Mouse (Mus musculus) midbrain, embryonic 10.5 days (tissue): ENCODE measurements around the gene Fntb. TPM values are rescaled to one million over a fixed set of nuclear protein-coding genes. Genes with fewer than 3 reads are reported as not detected.
A peak's percentile ranks its signal among the peaks of the same experiment; 100 is the strongest.
"Not testable (repeated sequence)": the region's sequence is repeated elsewhere in the genome, so short reads cannot be mapped to it uniquely, and the experiment has no call there.

Experiments
- DNase-seq: peaks from one replicate; pipeline ENCODE4 v3.0.0-alpha.2; 2017; ENCODE audit warnings: low spot score
- H3K27ac ChIP-seq: fragments of 300-500 bp; sonication (generic); replicated peaks from 2 replicates; pipeline ENCODE4 v1.5.1; 2016; ENCODE audit warnings: mild to moderate bottlenecking
- H3K27me3 ChIP-seq: fragments of 300-500 bp; sonication (generic); 2 replicates; pipeline ENCODE4 v1.6.1; 2016; ENCODE audit warnings: low read depth, mild to moderate bottlenecking; ENCODE audit not compliant: poor library complexity, severe bottlenecking
- H3K36me3 ChIP-seq: fragments of 300-500 bp; sonication (generic); 2 replicates; pipeline ENCODE4 v1.6.1; 2016; ENCODE audit warnings: mild to moderate bottlenecking, moderate library complexity
- H3K4me1 ChIP-seq: fragments of 300-500 bp; sonication (generic); 2 replicates; pipeline ENCODE4 v1.6.1; 2016
- H3K4me3 ChIP-seq: fragments of 300-500 bp; sonication (generic); 2 replicates; pipeline ENCODE4 v1.5.1; 2016; ENCODE audit warnings: mild to moderate bottlenecking, moderate library complexity
- H3K9me3 ChIP-seq: fragments of 300-500 bp; sonication (generic); replicated peaks from 2 replicates; pipeline ENCODE4 v1.6.1; 2016; ENCODE audit warnings: mild to moderate bottlenecking
- WGBS: fragments of 180-500 bp; shearing (Covaris S2); methylation state at CpG from one replicate; pipeline ENCODE4 v1.1.7; 2016; 5-methylcytosine and 5-hydroxymethylcytosine counted together
- polyA plus RNA-seq: library from polyadenylated mRNA; unstranded; fragments of >200 nt; fragmentation: Nextera tagmentation; extraction: Ambion mirVana; gene quantifications from 2 replicates; pipeline ENCODE4 v1.2.1, GENCODE M21; 2016

The Fntb gene
- polyA plus RNA-seq, 1 experiment from 2014 or later: 49.9 TPM

DNA sequence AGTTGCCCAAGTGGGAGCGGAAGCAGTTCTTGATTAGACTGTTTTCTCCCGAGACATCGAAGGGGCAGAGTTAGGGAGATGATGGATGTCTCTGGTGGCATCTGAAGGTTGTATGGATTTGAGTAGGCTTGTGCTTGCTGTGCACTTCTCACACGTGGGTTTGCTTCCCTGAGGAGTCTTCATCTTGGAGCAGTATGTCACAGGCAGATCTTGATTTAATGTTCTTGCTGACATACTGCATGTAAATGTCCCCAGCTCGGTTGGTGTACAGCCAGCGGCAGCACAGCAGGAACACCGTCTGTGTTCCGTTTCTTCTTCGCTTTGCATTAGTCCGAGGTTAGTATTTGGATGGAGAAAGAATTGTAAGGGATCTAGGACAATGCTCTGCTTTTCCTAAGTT lies 91.7 kb downstream of the Fntb start:
- no peak for DNase-seq
- WGBS: 93% methylated on average over 10 of the region's 10 CpGs
- no peak overlapping the region for H3K27ac ChIP-seq
- peaks cover 17% of the 10 kb centered on the region for H3K4me1 ChIP-seq
- no peaks in the 10 kb centered on the region for H3K27me3 ChIP-seq
- H3K9me3 ChIP-seq: no peaks in the 10 kb centered on the region
- H3K4me3 ChIP-seq: no peak overlapping the region
- H3K36me3 ChIP-seq: peaks cover 2% of the 10 kb centered on the region; the same call in 1 of the 2 replicates

DNA sequence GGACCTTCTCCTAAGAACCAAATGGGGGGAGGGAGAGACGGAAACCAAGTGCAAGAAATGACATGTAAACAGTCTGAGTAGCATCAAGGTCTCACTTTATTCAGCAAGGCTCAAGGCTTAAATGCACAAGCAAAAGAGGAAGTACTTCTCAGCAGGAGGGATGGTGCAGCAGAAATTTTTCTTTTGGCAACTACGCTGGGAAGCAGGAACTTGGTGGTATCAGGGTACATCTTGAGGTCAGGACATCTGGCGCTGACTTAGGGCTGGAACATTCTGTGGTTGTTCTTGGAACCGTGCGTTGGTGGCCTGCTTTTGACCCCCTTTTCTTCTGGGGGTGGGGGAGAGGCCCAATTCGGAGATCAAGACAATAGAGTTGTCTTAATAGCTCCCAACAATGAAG lies 93.4 kb downstream of the Fntb start:
- not testable (repeated sequence) for H3K27ac ChIP-seq, H3K4me1 ChIP-seq, DNase-seq, H3K36me3 ChIP-seq, H3K9me3 ChIP-seq, H3K4me3 ChIP-seq, H3K27me3 ChIP-seq
- 89% methylated on average over 6 of the region's 6 CpGs for WGBS

DNA sequence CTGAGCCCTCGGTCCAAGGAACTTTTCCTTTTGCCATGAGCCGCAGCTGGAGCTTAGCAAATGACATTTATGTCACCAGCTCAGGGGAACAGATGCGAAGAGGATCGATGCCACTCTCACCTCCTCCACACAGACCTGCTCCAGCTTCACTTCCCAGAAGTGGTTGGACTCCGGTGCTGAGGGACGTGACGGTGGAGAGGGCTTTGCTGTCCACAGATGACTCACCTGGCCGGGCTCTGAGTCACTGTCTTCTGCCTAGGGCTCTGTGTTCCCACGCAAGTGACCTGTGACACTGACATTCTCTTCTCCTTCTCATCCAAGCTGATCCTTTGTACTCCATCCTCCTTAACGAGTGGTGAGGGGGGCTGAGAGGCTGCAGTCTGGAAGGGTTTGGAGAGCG lies 98.3 kb downstream of the Fntb start:
- Histone ChIP-seq H3K27me3 (no peaks in the 10 kb centered on the region), H3K4me1 (peaks cover 9% of the 10 kb centered on the region), H3K9me3 (no peaks in the 10 kb centered on the region), H3K36me3 (peaks cover 12% of the 10 kb centered on the region), H3K4me3 (no peak overlapping the region), H3K27ac (no peak overlapping the region)
- DNase-seq: no peak
- WGBS: 81% methylated on average over 11 of the region's 11 CpGs

DNA sequence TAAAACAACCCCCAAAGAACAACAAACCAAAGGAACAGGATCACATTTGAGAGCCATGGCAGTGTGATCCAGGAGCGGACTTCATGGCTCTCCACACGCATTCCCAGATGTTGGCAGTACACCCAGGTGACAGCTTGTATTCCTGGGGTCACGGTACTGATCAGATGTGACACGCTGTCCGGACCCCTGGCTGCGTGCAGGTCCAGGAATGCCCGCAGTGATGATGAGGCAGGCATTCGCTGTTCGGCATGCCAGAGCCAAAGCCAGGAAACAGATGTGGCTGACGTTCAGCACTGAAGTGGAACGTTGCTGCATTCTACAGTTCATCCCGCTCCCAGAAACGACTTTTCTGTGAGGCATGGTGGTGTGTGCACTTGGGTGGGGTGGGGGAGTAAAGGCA lies 99.9 kb downstream of the Fntb start:
- H3K27me3 ChIP-seq: no peaks in the 10 kb centered on the region
- DNase-seq: no peak
- H3K4me3 ChIP-seq: no peak overlapping the region
- H3K9me3 ChIP-seq: no peaks in the 10 kb centered on the region
- WGBS: 77% methylated on average over 13 of the region's 13 CpGs
- H3K36me3 ChIP-seq: peaks cover 12% of the 10 kb centered on the region
- no peak overlapping the region for H3K27ac ChIP-seq
- peaks cover 9% of the 10 kb centered on the region for H3K4me1 ChIP-seq

GRCm38 (mm10) chr12:76867586-76868280 lies 102.3 kb downstream of the Fntb start:
- H3K4me1 ChIP-seq: peaks cover 9% of the 10 kb centered on the region
- no peaks in the 10 kb centered on the region for H3K9me3 ChIP-seq
- no peak for DNase-seq
- 0 out of 2 replicates have a peak overlapping the region, but pooled peaks have one; percentile 13 for H3K27ac ChIP-seq
- H3K4me3 ChIP-seq: no peak overlapping the region
- H3K27me3 ChIP-seq: no peaks in the 10 kb centered on the region
- 66% methylated on average over 10 of the region's 10 CpGs for WGBS
- peaks cover 7% of the 10 kb centered on the region for H3K36me3 ChIP-seq

DNA sequence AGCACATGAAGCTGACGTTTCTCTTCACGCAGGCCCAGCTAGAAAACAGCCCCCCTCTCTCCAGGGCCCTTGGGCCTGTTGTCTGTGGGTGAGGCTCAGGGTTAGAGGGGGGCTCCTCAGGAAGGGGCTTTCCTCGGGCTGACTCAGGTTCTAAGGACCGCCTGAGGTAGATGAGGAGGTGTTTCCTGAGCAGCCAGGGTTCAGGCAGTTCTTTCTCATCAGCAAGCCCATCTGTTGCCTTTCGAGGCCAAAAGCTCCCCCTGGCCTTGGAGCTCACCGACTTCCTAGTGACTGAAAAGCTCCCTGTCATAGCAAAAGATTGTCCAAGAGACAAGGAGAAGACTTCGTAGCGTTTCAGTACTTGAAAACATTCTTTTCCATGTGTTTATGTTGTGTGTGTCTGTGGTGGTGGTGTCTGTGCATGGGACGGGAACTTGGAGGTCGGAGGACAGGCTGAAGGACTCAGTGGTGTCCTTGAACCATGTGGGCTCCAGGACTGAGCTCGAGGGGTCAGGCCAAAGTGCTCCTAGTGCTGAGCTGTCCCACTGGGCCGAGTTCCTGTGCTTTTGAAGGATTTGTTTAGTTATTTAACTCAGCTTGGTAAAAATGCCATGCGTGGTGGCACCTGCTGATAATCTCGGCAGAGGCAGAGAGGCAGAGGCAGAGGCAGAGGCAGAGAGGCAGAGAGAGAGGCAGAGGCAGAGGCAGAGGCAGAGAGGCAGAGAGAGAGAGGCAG lies 103.2 kb downstream of the Fntb start:
- H3K27me3 ChIP-seq: no peaks in the 10 kb centered on the region
- WGBS: 80% methylated on average over 14 of the region's 14 CpGs
- no peak for DNase-seq
- peaks cover 9% of the 10 kb centered on the region for H3K4me1 ChIP-seq
- no peak overlapping the region for H3K4me3 ChIP-seq
- H3K36me3 ChIP-seq: peaks cover 6% of the 10 kb centered on the region
- 0 out of 2 replicates have a peak overlapping the region, but pooled peaks have one; percentile 13 for H3K27ac ChIP-seq
- H3K9me3 ChIP-seq: no peaks in the 10 kb centered on the region

DNA sequence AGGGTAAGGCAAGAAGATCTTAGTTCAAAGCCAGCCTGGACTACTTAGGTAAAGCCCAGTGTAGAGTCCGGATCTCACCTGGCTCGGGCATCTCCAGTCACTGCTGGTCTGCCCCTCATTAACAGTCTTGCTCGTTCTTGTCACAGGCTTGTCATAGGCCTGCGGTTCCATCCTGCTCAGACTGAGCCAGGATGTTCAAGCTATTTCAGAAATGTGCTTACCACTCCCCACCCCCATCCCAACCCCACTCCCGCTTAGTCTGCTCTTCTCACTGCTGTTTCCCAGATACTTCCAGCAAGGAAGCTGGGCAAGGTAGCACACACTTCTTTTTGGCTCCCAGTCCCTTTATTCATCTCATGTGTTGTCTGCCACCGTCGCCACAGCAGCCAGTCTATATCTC lies 104.2 kb downstream of the Fntb start:
- Histone ChIP-seq H3K4me3 (no peak overlapping the region), H3K4me1 (peaks cover 9% of the 10 kb centered on the region), H3K36me3 (peaks cover 12% of the 10 kb centered on the region), H3K27ac (no peak overlapping the region), H3K27me3 (no peaks in the 10 kb centered on the region), H3K9me3 (no peaks in the 10 kb centered on the region)
- DNase-seq: no peak
- WGBS: 88% methylated on average over 7 of the region's 7 CpGs

DNA sequence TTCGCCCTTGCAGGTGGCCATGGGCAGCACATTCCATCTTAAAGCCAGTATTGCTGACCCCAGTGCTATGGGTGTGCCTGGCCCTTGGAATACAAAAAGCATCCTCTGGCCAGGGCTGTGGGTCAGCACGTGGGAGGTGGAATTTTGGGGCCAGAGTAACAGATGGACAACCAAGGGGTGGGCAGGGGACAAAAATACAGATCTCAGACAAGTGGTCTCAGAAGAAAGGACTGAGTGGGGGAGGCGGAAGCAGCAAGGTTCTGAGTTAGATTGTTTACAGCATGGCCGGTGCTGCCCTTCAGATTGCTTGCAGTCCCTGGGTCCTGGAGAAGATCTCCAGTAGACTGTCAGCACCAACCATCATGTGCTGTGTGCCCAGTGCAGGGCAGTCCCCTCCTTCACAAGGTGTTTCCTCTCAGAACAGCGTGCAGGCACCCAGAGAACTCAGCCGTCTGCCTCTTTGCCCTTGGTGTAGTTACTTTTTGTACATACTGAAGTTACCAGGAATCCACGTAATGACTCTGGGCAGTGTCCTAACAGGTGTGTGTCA lies 107.5 kb downstream of the Fntb start:
- WGBS: 91% methylated on average over 7 of the region's 7 CpGs
- DNase-seq: no peak
- no peak overlapping the region for H3K4me3 ChIP-seq
- H3K4me1 ChIP-seq: no peaks in the 10 kb centered on the region
- H3K27me3 ChIP-seq: no peaks in the 10 kb centered on the region
- no peak overlapping the region for H3K27ac ChIP-seq
- H3K9me3 ChIP-seq: no peaks in the 10 kb centered on the region
- peaks cover 25% of the 10 kb centered on the region for H3K36me3 ChIP-seq

DNA sequence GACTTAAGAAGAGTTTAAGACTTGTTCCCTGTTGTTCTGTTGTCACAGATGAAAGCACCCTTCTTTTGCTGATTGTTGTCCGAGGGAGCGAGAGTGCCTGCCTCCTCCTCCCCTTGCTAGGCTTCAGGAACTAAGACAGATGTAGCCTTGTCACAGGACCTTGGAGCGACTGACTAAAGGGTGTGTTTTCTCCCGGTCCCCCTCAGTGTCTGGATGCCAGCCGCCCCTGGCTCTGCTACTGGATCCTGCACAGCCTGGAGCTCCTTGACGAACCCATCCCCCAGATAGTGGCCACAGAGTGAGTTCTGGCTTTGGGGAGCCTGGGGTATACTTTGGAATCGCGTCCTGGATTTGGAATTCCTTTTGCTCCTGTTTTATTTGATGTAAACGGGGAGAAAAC lies 109.4 kb downstream of the Fntb start:
- H3K4me1 ChIP-seq: no peaks in the 10 kb centered on the region
- no peaks in the 10 kb centered on the region for H3K27me3 ChIP-seq
- H3K36me3 ChIP-seq: peaks cover 25% of the 10 kb centered on the region
- H3K27ac ChIP-seq: no peak overlapping the region
- H3K9me3 ChIP-seq: no peaks in the 10 kb centered on the region
- no peak for DNase-seq
- WGBS: 41% methylated on average over 9 of the region's 9 CpGs
- no peak overlapping the region for H3K4me3 ChIP-seq

DNA sequence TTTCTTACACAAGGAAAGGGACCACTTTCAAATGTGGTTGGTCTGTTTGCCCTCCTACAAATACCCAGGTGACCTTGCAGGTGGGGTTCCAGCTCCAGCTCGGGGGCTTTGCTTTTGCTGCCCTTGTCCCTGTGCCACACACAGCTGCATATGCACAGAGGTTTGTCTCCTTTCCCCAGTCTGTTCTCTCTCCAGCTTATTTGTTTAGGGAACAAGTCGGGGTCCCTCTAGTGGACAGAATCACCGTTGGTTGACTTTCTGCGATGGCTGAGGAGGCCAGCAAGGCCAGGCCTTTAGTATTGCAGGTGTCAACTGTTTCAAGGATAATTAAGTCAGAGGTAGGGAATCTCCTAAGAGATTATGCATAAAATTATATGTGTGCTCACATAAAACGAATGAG lies 113.9 kb downstream of the Fntb start:
- Histone ChIP-seq H3K9me3 (no peaks in the 10 kb centered on the region), H3K27me3 (no peaks in the 10 kb centered on the region), H3K36me3 (peaks cover 22% of the 10 kb centered on the region), H3K4me1 (no peaks in the 10 kb centered on the region), H3K27ac (no peak overlapping the region), H3K4me3 (no peak overlapping the region)
- DNase-seq: peak; percentile 52
- WGBS: 15% methylated on average over 5 of the region's 5 CpGs

DNA sequence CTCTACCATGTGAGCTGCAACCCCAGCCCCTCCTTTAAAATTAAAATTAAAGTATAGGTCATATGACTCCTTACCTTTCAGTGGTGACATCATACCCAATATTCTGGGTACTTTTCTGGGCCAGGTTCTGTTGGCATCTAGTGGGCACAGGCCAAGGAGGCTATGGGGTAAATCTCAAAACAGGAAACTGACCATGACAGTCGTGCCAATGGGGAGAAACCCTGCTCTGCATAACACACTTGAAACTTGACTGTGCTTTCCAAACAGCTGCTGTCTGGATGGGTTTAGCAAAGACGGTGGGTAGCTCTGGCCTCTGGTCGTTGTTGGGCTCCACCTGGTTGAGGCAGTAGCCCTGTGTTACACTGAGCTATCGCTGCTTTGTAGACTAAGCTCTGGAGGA lies 114.7 kb downstream of the Fntb start:
- Histone ChIP-seq H3K4me3 (no peak overlapping the region), H3K9me3 (no peaks in the 10 kb centered on the region), H3K36me3 (peaks cover 18% of the 10 kb centered on the region), H3K27ac (no peak overlapping the region), H3K4me1 (no peaks in the 10 kb centered on the region), H3K27me3 (no peaks in the 10 kb centered on the region)
- WGBS: 84% methylated on average over 4 of the region's 4 CpGs
- no peak for DNase-seq

- Histone ChIP-seq H3K4me1 (no peaks in the 10 kb centered on the region), H3K9me3 (no peaks in the 10 kb centered on the region), H3K36me3 (peaks cover 14% of the 10 kb centered on the region), H3K27ac (no peak overlapping the region), H3K4me3 (no peak overlapping the region), H3K27me3 (no peaks in the 10 kb centered on the region)
- WGBS: 92% methylated on average over 9 of the region's 9 CpGs
- no peak for DNase-seq
Measured at GRCm38 (mm10) chr12:76883824-76884223, 118.4 kb downstream of the Fntb start.

DNA sequence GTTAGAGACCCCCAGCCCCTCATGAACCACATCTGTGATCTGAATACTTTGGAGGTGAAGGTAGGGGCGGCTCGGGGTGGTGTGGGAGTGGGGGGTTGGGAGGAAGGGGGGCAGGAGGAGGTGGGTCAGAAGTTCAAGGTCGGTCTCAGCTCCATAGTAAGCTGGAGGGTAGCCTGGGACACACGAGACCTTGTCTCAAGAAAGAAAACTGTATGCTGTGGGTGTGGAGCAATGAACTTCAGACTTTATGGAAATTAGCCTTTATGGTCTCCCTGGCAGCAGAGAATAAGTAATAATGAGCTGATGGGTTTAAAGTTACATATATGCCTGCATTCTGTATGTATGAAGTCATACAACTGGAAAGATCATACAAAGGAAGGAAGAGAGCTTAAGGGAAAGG lies 119.7 kb downstream of the Fntb start:
- Histone ChIP-seq H3K4me3 (no peak overlapping the region), H3K27me3 (no peaks in the 10 kb centered on the region), H3K36me3 (peaks cover 24% of the 10 kb centered on the region), H3K9me3 (no peaks in the 10 kb centered on the region), H3K4me1 (no peaks in the 10 kb centered on the region), H3K27ac (no peak overlapping the region)
- WGBS: 95% methylated on average over 4 of the region's 4 CpGs
- no peak for DNase-seq
